In genomic region chr3:78966683-78967549, GRCm38 (mm10) we compare ENCODE assay signal across 8 mouse cellular contexts.
DNase-seq lines count a peak whose midpoint lies in the region; ATAC-seq and TF ChIP-seq lines count a peak whose summit lies in the region.
"Not testable (repeated sequence)": the region's sequence is repeated elsewhere in the genome, so short reads cannot be mapped to it uniquely, and the experiment has no call there.

No protein-coding gene starts in this region.

- peak; percentile 28 for DNase-seq in adrenal gland, adult 2 months
- peak; percentile 31 for DNase-seq in embryo, embryonic 10.5 days (ENCODE audit: low spot score)
- DNase-seq in frontal cortex, postnatal 36 days (ENCODE audit: low spot score in 2 of 2) = peak; percentile 11 to 18
- peak; percentile 45 for DNase-seq in hindbrain, embryonic 11.5 days (ENCODE audit: low spot score)
- not testable (repeated sequence) for DNase-seq in layer of hippocampus, adult 2 months (ENCODE audit: low spot score in 2 of 2)
- peak; percentile 36 for DNase-seq in lung, embryonic 14.5 days
- peak; percentile 43 for DNase-seq in neural tube, embryonic 11.5 days (ENCODE audit: low spot score)
- peak; percentile 13 for DNase-seq in thymus, adult 2 months

- not testable (repeated sequence) for H3K27me3 ChIP-seq in hindbrain, embryonic 11.5 days (ENCODE audit: control insufficient read depth, insufficient read depth, low read length); lung, embryonic 14.5 days (ENCODE audit: insufficient read depth, low read length); neural tube, embryonic 11.5 days (ENCODE audit: control insufficient read depth, insufficient read depth, low read length); thymus, adult 2 months (ENCODE audit: control insufficient read depth, insufficient read depth, low read length)

- H3K27ac ChIP-seq in hindbrain, embryonic 11.5 days (ENCODE audit: low read depth, low read length); lung, embryonic 14.5 days (ENCODE audit: low read depth); neural tube, embryonic 11.5 days (ENCODE audit: low read depth, low read length); thymus, adult 2 months (ENCODE audit: control insufficient read depth, insufficient read depth, low read length): not testable (repeated sequence)
- peak overlapping the region; percentile 87 for H3K27ac ChIP-seq in layer of hippocampus, adult 2 months

- H3K36me3 ChIP-seq in hindbrain, embryonic 11.5 days (ENCODE audit: control insufficient read depth, insufficient read depth, low read length); lung, embryonic 14.5 days (ENCODE audit: insufficient read depth); neural tube, embryonic 11.5 days (ENCODE audit: control insufficient read depth, insufficient read depth, low read length); thymus, adult 2 months (ENCODE audit: control insufficient read depth, insufficient read depth, low read length): not testable (repeated sequence)

- WGBS in hindbrain, embryonic 11.5 days = 5% methylated on average over 27 of the region's 57 CpGs
- WGBS in lung, embryonic 14.5 days = 3% methylated on average over 57 of the region's 57 CpGs
- WGBS in neural tube, embryonic 11.5 days = 4% methylated on average over 34 of the region's 57 CpGs
- WGBS in thymus, adult 2 months = 3% methylated on average over 57 of the region's 57 CpGs

- H3K9ac ChIP-seq in hindbrain, embryonic 11.5 days (ENCODE audit: low read depth, low read length) = peak overlapping the region; percentile 63
- peak overlapping the region; percentile 54 for H3K9ac ChIP-seq in lung, embryonic 14.5 days
- H3K9ac ChIP-seq in neural tube, embryonic 11.5 days (ENCODE audit: low read length) = peak overlapping the region; percentile 63

- H3K9me3 ChIP-seq in hindbrain, embryonic 11.5 days (ENCODE audit: control insufficient read depth, low read length); lung, embryonic 14.5 days (ENCODE audit: low read depth, low read length); neural tube, embryonic 11.5 days (ENCODE audit: control insufficient read depth, low read length): not testable (repeated sequence)

- peak overlapping the region; percentile 43 for H3K4me3 ChIP-seq in hindbrain, embryonic 11.5 days (ENCODE audit: low read depth, low read length)
- H3K4me3 ChIP-seq in layer of hippocampus, adult 2 months = peak overlapping the region; percentile 56
- H3K4me3 ChIP-seq in lung, embryonic 14.5 days (ENCODE audit: low read depth, low read length) = peak overlapping the region; percentile 42
- peak overlapping the region; percentile 41 for H3K4me3 ChIP-seq in neural tube, embryonic 11.5 days (ENCODE audit: low read depth, low read length)
- H3K4me3 ChIP-seq in thymus, adult 2 months (ENCODE audit: control insufficient read depth, insufficient read depth, low read length) = peak overlapping the region; percentile 21

- H3K4me2 ChIP-seq in hindbrain, embryonic 11.5 days (replicated peaks; ENCODE audit: low read depth, low read length) = peak overlapping the region; percentile 71
- H3K4me2 ChIP-seq in lung, embryonic 14.5 days = peak overlapping the region; percentile 72
- peak overlapping the region; percentile 57 for H3K4me2 ChIP-seq in neural tube, embryonic 11.5 days (ENCODE audit: low read depth)

- peak; percentile 91 for ATAC-seq in hindbrain, embryonic 11.5 days (ENCODE audit: low FRiP score)
- peak; percentile 92 for ATAC-seq in lung, embryonic 14.5 days (ENCODE audit: insufficient read depth)
- peak; percentile 90 for ATAC-seq in neural tube, embryonic 11.5 days (ENCODE audit: insufficient read depth, low FRiP score, low TSS enrichment)

- TF ChIP-seq POLR2A in thymus, adult 2 months (IDR thresholded peaks at IDR 0.05; ENCODE audit: control insufficient read depth, extremely low read depth, insufficient read depth, low read length, poor library complexity) = not testable (repeated sequence)

- H3K4me1 ChIP-seq in hindbrain, embryonic 11.5 days (replicated peaks; ENCODE audit: control insufficient read depth, insufficient read depth, low read length); lung, embryonic 14.5 days (ENCODE audit: insufficient read depth); neural tube, embryonic 11.5 days (ENCODE audit: control insufficient read depth, insufficient read depth, low read length); thymus, adult 2 months (replicated peaks; ENCODE audit: control insufficient read depth, insufficient read depth, low read length): not testable (repeated sequence)

- TF ChIP-seq CTCF in layer of hippocampus, adult 2 months (conservative IDR thresholded peaks at IDR 0.05); lung, embryonic 14.5 days (IDR thresholded peaks at IDR 0.05; ENCODE audit: low read depth); thymus, adult 2 months (IDR thresholded peaks at IDR 0.05; ENCODE audit: borderline replicate concordance, control insufficient read depth, extremely low read depth, insufficient read depth, low read length, poor library complexity): not testable (repeated sequence)
